Mouse (Mus musculus): ENCODE data around the gene Slc22a4.
"Not testable (repeated sequence)": the region's sequence is repeated elsewhere in the genome, so short reads cannot be mapped to it uniquely, and the experiment has no call there.

GRCm38 (mm10) chr11:54006362-54006761 lies 21.5 kb downstream of the Slc22a4 start:
- not testable (repeated sequence) for TF ChIP-seq CTCF (IDR thresholded peaks at IDR 0.05; ENCODE audit: insufficient read depth, low read length); POLR2A (IDR thresholded peaks at IDR 0.05; ENCODE audit: borderline replicate concordance, extremely low read depth, low read depth, low read length)
